Mouse (Mus musculus): ENCODE measurements at regions not wholly inside any gene's neighbourhood (a gene's known extent, or its start where the extent isn't known, plus 50 kb on each side); places are given as distances from the start of the nearest gene placed in this dataset.
A peak's percentile ranks its signal among the peaks of the same experiment; 100 is the strongest.

DNA sequence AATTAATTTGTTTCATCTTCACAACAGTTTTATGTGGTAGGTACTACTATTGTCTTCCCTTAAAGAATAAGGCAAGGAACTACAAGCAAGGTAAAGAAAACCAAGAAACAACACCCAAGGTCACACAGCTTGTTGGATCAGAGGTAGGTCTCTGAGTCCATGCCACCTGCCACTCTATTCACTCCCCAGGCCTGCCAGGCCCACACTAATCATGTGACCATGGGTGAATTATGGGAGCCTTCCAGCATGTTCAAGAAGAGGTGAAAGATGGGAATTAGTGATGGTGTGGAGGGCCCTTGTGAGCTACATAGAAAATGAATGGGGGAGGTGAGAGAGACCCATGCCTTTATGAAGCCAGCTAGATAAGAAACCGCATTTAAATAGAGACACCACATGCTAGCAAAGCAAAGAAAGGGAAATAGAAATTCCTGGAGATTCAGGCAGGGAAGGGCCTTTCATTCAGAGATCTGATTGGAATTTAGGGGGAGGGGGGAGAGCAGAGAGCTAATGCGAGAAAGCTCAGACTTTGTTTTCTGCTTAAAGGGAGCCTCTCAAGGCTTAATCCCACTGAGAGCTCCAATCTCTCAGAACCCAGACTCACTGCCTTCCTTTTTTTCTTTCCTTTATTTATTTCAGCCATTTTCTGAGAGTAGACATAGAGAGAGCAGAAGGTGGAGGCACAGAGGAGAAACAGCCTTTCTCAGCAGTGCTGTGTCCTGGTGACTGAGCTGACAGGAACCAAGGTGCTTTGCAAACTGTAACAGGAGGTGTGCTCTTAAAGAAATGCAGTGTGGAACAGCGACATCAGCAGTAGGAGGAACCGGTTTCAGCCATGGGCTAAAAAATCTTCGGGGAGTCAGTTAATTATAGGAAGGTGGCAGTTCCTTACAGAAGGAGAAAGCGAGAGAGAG, 160.0 kb downstream of the Spata19 start:
- intact Hi-C loops (cut with DNase I): no loop called here
- DNase-seq: no peak

DNA sequence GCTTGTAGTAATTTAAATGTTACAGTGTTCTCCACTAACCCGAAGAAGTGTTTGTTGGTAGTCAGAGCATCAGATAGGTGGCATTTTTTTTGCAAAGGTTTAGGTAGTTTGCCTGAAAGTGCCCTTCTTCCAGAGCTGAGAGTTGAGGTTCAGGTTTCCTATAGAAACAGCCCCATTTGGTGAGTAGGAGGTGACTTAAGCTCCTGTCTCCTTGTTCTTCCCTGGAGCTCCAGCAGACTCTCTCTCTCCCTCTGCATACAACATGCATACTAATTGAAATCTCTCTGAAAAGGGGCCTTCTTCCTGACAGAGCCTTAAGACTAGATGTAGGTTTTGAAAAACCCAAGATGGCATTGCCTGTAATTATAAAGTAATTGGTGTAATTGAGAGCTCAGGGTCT, 161.3 kb downstream of the Spata19 start:
- DNase-seq: no peak
- intact Hi-C loops (cut with DNase I): no loop called here

DNA sequence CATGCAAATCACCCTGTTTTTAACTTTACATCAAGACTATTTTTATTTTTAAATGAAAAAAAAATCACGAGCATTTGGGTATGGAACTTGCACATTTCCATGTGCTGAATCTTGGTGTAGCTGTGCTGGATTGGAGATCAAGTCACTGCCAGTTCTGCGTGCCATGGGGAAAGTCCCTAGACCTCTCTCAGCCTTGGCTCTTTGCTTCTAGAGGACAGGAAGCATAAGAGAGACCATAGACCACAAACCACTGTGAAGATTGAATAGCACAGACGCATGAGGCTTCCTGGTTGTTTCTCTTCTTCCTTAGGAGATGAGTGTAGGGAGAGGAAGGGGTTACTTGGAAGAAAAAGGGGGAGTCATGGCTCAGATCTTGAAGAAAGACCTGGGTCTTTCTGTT, 161.7 kb downstream of the Spata19 start:
- intact Hi-C loops (cut with DNase I): no loop called here
- DNase-seq: no peak

DNA sequence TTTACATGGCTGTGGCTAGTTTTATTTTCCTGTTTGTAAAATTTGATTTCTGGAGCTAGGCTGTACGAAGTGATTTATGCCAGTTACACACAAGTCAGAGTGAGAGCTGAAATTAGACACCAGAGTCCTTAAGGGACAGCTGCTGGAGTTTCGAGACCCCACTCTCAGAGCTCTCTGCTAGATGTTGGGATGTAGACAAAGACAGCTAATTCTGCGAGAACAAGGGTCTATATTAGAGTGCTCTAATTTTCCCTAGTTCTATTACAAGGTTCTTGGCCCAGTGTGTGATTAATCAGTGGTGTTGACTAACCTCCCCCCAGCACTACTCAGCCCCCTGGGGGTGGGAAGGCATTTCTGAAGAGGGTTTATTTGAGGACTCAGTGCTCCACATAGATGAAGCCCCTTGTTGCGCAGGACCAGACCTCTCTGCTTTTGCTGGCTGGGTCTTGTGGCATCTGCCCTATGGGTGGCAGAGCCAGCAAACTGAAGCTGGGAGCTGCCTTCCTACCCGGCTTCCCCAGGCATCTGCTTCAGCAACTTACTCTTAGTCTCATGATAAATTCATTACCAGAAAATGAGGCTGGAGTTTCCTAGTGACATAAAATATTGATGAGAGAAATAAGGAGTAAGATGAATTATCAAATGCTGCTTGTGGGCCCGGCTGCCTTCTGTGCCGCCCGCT, 171.9 kb downstream of the Spata19 start:
- intact Hi-C loops (cut with DNase I): no loop called here
- peak; percentile 10 for DNase-seq

DNA sequence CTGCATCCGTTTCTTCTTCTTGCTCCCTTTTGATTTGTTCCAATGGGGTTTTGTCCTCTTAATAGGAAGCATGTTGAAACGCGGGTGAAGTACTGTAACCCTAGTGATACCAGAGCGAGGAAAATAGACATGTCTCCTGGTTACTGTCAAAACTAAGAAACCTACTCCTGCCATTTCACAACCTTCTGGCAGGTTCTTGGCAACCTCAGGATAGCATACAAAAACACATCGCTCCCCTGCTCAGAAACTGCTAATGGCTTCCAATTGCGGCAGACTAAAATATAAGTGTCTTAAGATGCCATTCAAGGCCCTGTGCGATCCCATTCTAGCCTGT, 172.4 kb downstream of the Spata19 start:
- no peak for DNase-seq
- intact Hi-C loops (cut with DNase I): no loop called here

DNA sequence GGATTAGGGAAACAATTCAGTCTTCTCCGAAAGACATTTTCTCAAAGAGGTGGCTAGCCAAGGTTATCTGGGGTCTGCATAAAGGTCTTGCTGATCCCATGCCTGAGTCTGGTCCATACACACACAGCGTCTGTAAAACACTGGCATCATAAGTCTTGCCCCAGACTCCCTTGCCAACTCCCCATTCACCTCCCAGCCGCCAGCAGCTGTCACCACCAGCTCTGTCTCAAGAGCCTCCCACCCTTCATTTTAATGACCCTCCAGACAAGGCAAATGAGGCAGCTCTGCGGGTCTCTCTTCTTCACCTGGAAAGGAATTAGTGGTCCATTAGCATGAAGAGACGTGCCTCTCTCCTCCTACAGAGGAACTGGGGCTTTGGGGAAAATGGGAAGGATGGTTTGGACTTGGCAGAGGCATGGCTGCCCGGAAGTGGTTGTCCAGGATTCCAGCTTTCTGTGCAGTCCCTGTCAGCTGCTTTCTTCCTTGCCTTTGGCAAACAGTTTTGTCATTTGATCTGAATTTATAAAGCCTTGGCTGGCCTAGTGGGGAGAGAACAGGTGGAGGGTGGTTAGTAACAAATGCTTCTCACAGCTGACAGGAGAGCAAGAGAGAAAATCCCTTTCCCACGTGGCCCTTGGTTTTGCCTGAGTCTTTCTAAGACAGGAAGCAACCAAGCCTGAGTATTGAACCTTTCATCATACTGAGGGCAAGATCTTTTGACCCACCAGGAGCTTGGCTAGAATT, 173.3 kb upstream of the Opcml start:
- DNase-seq: peak; percentile 61
- intact Hi-C loops (cut with DNase I): no loop called here

DNA sequence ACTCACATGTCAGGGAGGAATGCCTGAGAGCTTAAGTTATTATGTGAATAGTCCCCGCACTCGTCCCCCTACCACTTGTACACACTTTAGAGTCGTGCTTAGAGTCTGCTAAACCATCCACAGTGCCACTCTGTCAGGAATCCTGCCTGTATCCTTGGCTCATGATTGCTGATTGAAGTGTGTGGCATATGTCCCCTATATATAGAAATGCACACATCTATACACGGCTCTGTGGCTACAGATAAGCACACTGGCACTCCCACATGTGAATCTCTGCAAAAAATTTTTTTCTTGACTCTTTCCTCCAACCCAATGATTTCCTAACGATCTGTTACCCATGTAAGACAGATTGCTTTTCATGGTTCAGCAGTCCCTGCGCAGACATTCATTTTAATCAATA, 155.7 kb upstream of the Opcml start:
- DNase-seq: no peak
- intact Hi-C loops (cut with DNase I): no loop called here

DNA sequence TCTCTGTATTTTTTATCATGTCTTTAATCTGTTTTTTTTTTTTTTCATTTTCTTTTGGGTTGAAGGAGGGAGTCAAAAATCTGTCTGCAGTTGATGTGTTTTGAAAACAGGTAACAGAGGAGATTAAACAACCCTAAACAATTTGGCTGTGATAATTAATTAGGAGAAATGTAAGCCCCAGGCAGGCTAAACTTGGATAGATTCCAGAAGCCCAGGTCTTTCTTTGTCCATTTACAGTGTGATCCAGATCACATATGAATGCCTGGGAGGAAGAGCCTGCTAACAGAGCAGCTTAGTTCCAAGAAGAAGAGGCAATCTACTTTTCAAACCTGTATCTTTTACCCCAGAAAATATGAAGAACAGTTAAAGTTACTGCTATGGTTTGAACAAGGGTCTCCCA, 150.0 kb upstream of the Opcml start:
- no peak for DNase-seq
- intact Hi-C loops (cut with DNase I): loop anchor here (10.0 kb wide), 1 partner anchor 124 kb away; no protein-coding TSS in a partner anchor

DNA sequence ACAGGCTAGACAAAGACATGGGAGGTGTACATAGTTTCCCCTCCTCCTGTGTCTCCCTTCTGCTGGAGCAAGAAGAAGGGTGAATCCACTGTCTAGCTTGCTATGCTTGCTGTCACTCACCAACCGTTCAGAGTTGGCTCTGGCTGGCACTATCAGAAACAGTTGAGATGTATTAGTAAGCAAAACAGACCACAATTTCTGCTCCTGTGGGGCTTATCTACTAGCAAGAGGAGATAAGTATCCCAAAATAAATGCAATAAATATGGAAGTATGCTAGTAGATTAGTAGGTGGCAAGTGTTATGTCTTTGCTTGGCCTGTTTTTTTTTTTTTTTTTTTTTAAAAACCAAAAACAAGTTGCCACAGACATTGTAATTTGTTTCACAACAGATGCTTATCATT, 147.3 kb upstream of the Opcml start:
- no peak for DNase-seq
- intact Hi-C loops (cut with DNase I): loop anchor here (10.0 kb wide), 1 partner anchor 121 kb away; no protein-coding TSS in a partner anchor

DNA sequence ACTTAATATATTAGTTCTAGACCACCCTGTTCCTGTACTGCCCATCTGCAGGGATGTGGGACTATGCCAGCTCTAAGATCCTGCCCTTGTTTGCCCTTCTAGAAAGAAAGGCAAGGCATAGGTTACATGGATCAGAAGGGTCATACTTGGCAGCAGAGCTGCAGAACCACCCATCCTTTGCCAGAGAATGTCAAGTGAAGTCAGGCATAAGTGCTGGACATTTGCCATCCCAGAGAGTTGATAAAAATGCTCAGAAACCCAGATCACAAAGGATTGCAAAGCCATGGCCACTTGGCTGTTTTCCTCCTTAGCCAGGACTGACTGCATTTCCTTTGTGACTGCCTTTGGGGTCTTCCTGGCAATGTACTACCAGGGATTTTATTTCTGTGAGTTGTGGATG, 146.7 kb upstream of the Opcml start:
- DNase-seq: peak; percentile 66
- intact Hi-C loops (cut with DNase I): loop anchor here (10.0 kb wide), 1 partner anchor 121 kb away; no protein-coding TSS in a partner anchor

DNA sequence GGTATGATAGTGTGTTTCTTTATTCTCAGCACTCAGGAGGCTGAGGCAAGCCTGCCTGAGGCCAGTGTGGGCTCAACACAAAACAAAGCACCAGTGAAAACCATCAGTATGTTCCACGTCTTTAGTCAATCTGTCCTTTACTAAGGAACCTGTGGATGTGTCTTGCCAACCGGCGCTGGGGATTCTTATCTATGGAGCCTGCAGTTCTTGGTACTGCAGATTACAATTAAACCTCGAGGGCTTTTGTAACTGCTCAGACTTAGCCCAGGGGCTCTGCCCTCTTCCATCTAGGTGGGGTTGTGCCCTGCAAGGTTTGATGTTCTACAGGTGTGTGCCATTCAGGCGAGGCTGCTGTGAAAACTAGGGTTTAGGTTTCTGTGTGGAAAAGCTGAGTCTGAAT, 145.1 kb upstream of the Opcml start:
- no peak for DNase-seq
- intact Hi-C loops (cut with DNase I): loop anchor here (10.0 kb wide), 1 partner anchor 119 kb away; no protein-coding TSS in a partner anchor

DNA sequence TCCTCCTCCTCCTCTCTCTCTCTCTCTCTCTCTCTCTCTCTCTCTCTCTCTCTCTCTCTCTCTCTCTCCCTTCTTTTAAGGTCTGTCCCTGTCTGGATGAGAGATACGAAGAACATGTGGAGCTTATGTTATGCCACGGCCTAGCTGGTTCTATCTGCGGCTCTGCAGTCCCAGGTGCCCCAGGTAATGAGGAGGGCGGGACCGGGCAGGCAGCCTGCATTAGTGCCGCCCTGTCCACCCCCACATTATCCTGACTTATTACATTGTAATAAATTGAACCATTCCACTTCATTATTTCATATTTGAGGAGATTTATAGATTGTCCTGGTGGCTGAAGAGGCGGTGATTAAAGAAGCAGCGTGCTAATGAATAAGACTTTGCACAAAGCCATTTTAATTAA, 144.5 kb upstream of the Opcml start:
- DNase-seq: no peak
- intact Hi-C loops (cut with DNase I): loop anchor here (10.0 kb wide), 1 partner anchor 119 kb away; no protein-coding TSS in a partner anchor

DNA sequence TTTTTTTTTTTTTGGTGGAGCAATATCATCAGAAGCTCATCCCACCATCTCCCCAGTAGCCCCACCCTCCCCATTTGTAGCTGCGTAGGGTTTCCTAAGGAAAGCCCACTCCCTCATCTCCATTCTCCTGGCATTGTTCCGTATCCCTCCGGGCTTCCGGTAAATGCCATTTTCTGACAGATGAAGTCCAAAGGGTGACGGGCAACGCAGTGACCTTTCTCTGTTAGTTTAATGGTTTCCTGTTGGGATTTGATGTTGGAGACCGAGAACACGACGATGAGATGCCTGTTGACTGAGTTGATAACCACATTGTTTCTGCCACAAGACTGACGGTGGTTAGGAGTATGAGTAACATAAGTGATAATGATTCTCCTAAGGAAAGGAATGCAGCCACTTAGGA, 143.6 kb upstream of the Opcml start:
- no peak for DNase-seq
- intact Hi-C loops (cut with DNase I): loop anchor here (10.0 kb wide), 1 partner anchor 118 kb away; no protein-coding TSS in a partner anchor

DNA sequence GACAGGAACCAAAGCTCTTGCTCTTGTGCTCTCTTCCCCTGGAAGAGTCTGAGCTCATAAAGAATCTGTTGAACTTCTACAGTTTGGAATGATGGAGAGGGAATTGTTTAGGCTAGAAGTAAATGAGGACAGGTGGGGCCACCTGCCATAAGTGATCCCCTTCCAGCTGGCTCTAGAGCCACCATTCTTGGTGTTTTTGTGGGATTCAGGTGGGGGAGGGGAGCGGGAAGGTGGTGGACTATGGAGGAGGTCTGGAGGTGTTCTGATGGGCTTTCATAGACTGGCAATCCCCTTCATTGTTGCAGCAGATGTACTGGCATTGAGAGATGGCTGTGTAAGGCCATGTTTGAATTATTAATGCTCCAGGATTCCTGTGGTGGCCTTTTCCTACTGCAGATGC, 132.6 kb upstream of the Opcml start:
- intact Hi-C loops (cut with DNase I): no loop called here

DNA sequence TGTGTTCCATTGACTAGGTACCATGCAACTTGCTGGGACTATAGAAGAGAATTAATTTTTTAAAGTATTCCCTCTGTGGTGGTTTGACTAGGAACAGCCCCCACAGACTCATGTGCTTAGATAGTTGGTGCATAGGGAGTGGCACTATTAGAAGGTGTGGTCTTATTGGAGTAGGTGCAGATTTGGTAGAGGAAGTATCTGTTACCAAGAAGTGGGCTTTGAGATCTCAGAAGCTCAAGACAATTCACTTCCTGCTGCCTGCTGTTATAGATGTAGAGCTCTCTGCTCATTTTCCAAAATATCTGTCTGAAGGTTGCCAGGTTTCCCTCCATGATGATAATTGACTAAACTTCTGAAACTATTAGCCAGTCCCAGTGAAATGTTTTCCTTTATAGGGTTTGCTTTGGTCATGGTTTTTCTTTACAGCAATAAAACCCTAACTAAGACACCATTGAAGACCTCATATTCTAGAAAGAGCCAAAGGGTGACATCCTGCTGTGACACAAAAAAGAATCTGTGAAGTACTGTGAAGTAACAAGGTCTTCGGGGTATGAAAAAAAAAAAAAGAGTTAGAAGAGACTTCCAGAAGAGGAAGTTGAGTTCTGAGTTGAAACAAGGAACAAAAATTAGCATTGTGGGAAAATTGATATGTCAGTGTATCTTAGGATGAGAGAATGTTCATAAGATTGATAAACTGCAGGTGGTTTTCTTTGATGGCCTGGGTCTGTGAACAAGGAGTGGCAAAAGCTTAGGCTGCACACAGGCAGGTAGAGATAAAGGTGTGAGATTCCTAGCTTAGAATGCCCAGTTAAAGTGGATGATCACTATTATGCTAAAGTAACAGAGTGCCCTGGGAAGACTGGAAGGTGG, 128.9 kb upstream of the Opcml start:
- DNase-seq: no peak
- intact Hi-C loops (cut with DNase I): no loop called here

More for the DNA sequence above, 132.6 kb upstream of the Opcml start:
- no peak for DNase-seq

DNA sequence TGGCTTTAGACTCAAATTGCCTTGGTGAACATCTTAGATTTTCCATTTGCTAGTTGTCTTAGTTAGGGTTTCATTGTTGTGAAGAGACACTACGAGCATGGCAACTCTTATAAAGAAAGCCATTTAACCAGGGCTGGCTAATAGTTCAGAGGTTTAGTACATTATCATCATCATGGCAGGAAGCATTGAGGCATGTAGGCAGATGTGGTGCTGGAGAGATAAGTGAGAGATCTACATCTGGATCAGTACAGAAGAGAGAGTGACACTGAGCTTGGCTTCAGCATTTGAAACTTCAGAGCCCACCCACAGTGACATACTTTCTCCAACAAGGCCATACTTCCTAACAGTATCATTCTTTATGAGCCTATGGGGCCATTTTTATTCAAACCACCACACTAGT, 127.3 kb upstream of the Opcml start:
- intact Hi-C loops (cut with DNase I): no loop called here
- DNase-seq: no peak

DNA sequence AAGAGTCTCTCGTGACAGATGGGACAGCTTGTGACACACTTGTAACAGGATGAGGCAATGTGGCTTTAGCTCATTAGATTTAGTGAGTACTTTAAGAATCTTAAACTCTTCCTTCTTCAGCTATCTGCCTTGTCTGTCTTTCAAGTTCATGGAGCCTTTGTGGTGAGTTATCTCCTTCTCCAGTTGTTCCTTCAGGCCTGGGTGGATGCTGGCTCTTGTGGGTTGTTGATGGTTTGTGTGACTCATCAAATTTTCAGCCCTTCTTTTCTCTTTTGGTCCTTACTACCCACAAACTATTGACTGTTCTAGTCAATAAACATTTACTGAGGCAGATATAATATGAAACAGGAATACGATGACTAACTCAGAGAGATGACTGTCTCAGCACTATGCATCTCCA, 124.9 kb upstream of the Opcml start:
- intact Hi-C loops (cut with DNase I): no loop called here
- DNase-seq: no peak

DNA sequence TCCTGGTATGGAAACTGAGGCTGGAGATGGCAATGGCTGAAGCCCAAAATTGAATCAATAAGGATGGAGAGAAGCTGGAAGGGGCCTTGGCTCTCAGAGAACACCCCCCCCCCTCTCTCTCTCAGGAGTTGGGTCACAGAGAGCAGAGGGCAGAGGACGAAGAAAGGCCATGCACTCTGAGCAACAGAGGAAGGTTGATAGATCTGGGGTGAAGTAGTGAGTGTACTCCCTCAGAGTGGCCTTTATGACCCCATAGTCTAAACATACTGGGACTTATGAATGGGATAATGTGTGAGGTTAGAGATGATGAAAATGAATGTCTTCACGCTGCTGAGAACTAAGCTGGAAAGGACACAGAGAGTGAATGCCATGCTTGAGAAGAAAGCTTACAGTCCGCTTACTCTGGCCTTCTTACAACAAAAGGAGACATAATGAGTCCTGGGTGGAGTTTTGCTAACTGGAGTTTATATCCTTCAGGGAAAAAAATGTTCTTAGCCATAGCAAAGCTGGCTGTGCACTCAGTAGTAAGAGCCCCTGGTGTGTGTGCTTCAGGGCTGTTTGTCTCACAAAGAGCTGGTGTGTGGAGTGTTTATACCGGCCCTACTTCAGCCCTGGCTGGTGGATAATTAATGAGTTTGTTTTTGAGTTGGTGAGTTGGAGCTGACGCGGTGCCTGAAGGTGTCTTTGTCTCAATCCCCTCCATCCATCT, 120.4 kb upstream of the Opcml start:
- DNase-seq: no peak
- intact Hi-C loops (cut with DNase I): no loop called here

DNA sequence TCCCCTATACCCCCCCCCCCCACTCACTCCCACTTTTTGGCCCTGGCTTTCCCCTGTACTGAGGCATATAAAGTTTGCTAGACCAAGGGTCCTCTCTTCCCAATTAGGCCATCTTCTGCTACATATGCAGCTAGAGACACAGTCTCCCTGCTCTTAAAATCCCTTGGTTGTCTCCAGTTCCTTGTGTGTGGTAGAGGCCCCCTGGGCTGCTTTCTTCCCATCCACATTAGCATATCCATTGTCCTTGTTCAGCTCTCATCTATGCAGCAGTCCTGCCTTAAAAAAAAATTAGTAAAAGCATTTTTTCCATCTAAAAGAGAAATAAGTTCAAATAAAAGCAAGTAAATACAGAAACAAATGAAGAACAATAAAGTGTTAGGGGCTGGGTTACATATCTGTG, 105.2 kb upstream of the Opcml start:
- intact Hi-C loops (cut with DNase I): no loop called here
- DNase-seq: no peak

DNA sequence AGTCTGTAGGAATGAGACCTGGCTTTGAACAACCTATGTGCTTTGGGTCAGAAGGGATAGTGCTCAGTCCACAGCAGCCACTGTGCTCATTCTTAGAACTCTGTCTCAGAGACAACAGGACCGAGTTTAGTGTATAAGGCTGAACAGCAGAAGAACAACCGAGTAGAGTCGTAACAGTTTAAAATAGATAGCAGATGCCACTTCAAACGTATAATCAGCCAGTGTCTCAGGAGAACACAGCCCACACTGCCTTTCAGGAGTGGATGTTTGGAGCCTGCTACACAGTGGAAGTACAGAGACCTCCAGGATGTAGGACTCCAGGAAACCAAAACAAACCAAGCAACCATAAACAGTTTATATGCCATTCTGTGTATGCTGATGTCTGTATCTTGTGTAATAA, 99.0 kb upstream of the Opcml start:
- intact Hi-C loops (cut with DNase I): no loop called here

More for the DNA sequence above, 99.0 kb upstream of the Opcml start:
- DNase-seq: no peak
